Mouse (Mus musculus) C3H10T1/2 (cell line): ENCODE results near the gene Selenok. TPM values are rescaled to one million over a fixed set of nuclear protein-coding genes. Genes with fewer than 3 reads are reported as not detected.

Experiments used
- polyA plus RNA-seq, 2 experiments: library from polyadenylated mRNA; unstranded; fragments of >200 nt; fragmentation: generic; extraction: Trizol; gene quantifications; one replicate each; pipeline ENCODE4 v1.2.1; 2012; ENCODE audit warnings: missing spikeins in 2 of 2

The Selenok gene
- polyA plus RNA-seq, result 100 to 1,000 TPM in 1 of 2 experiments, 10 to 100 TPM in 1; 18.5 to 134 TPM

GRCm38 (mm10) chr14:29968075-29968821, at the start of gene Selenok:
Selenok (plus strand) TSS chr14:29968308.

GRCm38 (mm10) chr14:29978254-29979204, 10.4 kb downstream of the Selenok start, which contains the start of gene Actr8:
Actr8 (plus strand) TSS chr14:29978337.

GRCm38 (mm10) chr14:30008733-30009575, 40.8 kb downstream of the Selenok start, which contains the start of the genes Il17rb and Chdh:
Il17rb (minus strand) TSS chr14:30008896.
Chdh (plus strand) TSS chr14:30009023.

Other genes with a start within 250 kb of the Selenok start
- gene Cacna2d3, start 246.4 kb upstream of the Selenok start, polyA plus RNA-seq, result not detected
- 10 to 100 TPM in 1 of 2 experiments, 1 to 10 TPM in 1; 6.2 to 23.4 TPM for gene Actr8, start 10.0 kb downstream of the Selenok start, polyA plus RNA-seq
- under 1 TPM in 1 of 2 experiments, not detected in 1; 0.19 TPM for gene Il17rb, start 40.6 kb downstream of the Selenok start, polyA plus RNA-seq
- gene Chdh, start 40.7 kb downstream of the Selenok start, polyA plus RNA-seq, result under 1 TPM in 1 of 2 experiments, not detected in 1; 0.09 TPM